In the genomic region with DNA sequence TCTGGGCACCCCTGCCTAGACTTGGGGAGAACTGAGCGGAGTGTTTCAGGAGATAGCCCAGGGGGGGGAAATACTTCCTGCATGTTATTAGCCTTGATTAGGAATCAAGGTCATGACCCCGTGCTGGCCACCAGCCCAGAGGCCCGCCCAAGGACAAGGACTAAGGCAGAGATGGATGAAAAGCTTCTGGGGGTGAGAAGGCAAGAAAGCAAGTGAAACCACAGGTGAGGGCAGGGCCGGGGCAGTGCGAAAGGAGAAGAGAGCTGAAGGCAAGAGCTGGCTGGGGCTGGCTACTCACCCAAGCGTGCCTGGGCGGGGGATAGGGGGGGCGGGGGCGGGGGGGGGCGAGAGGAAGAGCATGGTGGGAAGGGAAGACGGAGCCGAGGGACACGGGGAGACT, we compare ENCODE assay signal across 11 mouse cellular contexts.
A peak's percentile ranks its signal among the peaks of the same experiment; 100 is the strongest.
DNase-seq lines count a peak whose midpoint lies in the region; ATAC-seq and TF ChIP-seq lines count a peak whose summit lies in the region.
"Had no signal": no experiment of that assay in that cellular context is flagged by ENCODE, and none has a peak within 500 bp of the region (broad histone marks: within the 10 kb centered on the region; RNA-seq: fewer than 3 reads in every experiment).

No protein-coding gene starts in this region.

- no peak for ATAC-seq in heart, embryonic 12.5 days (ENCODE audit: insufficient number of reproducible peaks, low FRiP score)
- ATAC-seq in lung, embryonic 16.5 days (ENCODE audit: low read depth): 0 out of 2 replicates have a peak, but pooled peaks have one; percentile 28
- no peak for ATAC-seq in lung, postnatal 0 days
- no peak for ATAC-seq in liver, embryonic 15.5 days (ENCODE audit: insufficient read depth)

- intact Hi-C loops in heart, adult 2 months (cut with DNase I): no loop called here

- TF ChIP-seq CTCF in heart, adult 2 months (IDR thresholded peaks at IDR 0.05): no peak
- no peak for TF ChIP-seq CTCF in lung, postnatal 0 days (IDR thresholded peaks at IDR 0.05)

- H3K36me3 ChIP-seq in heart, embryonic 12.5 days: no peaks in the 10 kb centered on the region
- no peaks in the 10 kb centered on the region for H3K36me3 ChIP-seq in heart, adult 2 months (ENCODE audit: control insufficient read depth, insufficient read depth, low read length)
- no peaks in the 10 kb centered on the region for H3K36me3 ChIP-seq in lung, embryonic 16.5 days (ENCODE audit: control insufficient read depth, insufficient read depth, low read length)
- H3K36me3 ChIP-seq in lung, postnatal 0 days (ENCODE audit: insufficient read depth, low read length): no peaks in the 10 kb centered on the region
- H3K36me3 ChIP-seq in liver, embryonic 15.5 days (replicated peaks): no peaks in the 10 kb centered on the region
- H3K36me3 ChIP-seq: midbrain, embryonic 12.5 days had no signal

- H3K4me2 ChIP-seq in heart, embryonic 12.5 days: peak overlapping the region; percentile 46
- no peak overlapping the region for H3K4me2 ChIP-seq in lung, embryonic 16.5 days (ENCODE audit: low read depth, low read length)
- no peak overlapping the region for H3K4me2 ChIP-seq in lung, postnatal 0 days (replicated peaks; ENCODE audit: low read depth, low read length)
- peak overlapping the region; percentile 52 for H3K4me2 ChIP-seq in liver, embryonic 15.5 days
- H3K4me2 ChIP-seq: midbrain, embryonic 12.5 days had no signal

- 0 out of 2 replicates have a peak overlapping the region, but pooled peaks have one; percentile 7 for H3K9ac ChIP-seq in heart, embryonic 12.5 days
- H3K9ac ChIP-seq in heart, adult 2 months (ENCODE audit: low read depth, low read length): no peak overlapping the region
- no peak overlapping the region for H3K9ac ChIP-seq in lung, embryonic 16.5 days (ENCODE audit: low read length)
- no peak overlapping the region for H3K9ac ChIP-seq in lung, postnatal 0 days (replicated peaks; ENCODE audit: low read depth)
- H3K9ac ChIP-seq in liver, embryonic 15.5 days: no peak overlapping the region
- H3K9ac ChIP-seq: midbrain, embryonic 12.5 days had no signal

- DNase-seq in heart, adult 2 months: no peak
- DNase-seq in lung, postnatal 0 days (ENCODE audit: low spot score): no peak
- DNase-seq in R1 (ENCODE audit: low read depth, low spot score): peak; percentile 46
- no peak for DNase-seq in gastrocnemius, adult 18-20 months (ENCODE audit: low spot score)
- no peak for DNase-seq in gastrocnemius, postnatal 4 days (ENCODE audit: low spot score in 2 of 2)
- DNase-seq: cerebellum, postnatal 14 days; gastrocnemius, adult 2 months had no signal

- H3K27ac ChIP-seq in heart, embryonic 12.5 days (ENCODE audit: poor library complexity, severe bottlenecking): no peak overlapping the region
- no peak overlapping the region for H3K27ac ChIP-seq in heart, adult 2 months
- H3K27ac ChIP-seq in lung, embryonic 16.5 days (ENCODE audit: low read length): no peak overlapping the region
- H3K27ac ChIP-seq in lung, postnatal 0 days (ENCODE audit: low read length): no peak overlapping the region
- no peak overlapping the region for H3K27ac ChIP-seq in liver, embryonic 15.5 days (replicated peaks)
- H3K27ac ChIP-seq: gastrocnemius, adult 2 months; midbrain, embryonic 12.5 days had no signal

- H3K4me1 ChIP-seq in heart, embryonic 12.5 days (replicated peaks): peaks cover 24% of the 10 kb centered on the region
- no peaks in the 10 kb centered on the region for H3K4me1 ChIP-seq in heart, adult 2 months (ENCODE audit: control insufficient read depth, insufficient read depth, low read length)
- H3K4me1 ChIP-seq in lung, embryonic 16.5 days (replicated peaks; ENCODE audit: control insufficient read depth, insufficient read depth, low read length): 0 out of 2 replicates have a peak, but pooled peaks cover 2% of the 10 kb centered on the region
- no peaks in the 10 kb centered on the region for H3K4me1 ChIP-seq in lung, postnatal 0 days (ENCODE audit: insufficient read depth, low read depth, low read length)
- H3K4me1 ChIP-seq in liver, embryonic 15.5 days (replicated peaks): peaks cover 26% of the 10 kb centered on the region

- TF ChIP-seq POLR2A in heart, adult 2 months (IDR thresholded peaks at IDR 0.05; ENCODE audit: insufficient read depth, low read depth, low read length): no peak

- no peaks in the 10 kb centered on the region for H3K79me2 ChIP-seq in heart, adult 2 months (replicated peaks; ENCODE audit: control insufficient read depth, insufficient read depth, low read length)

- no peak overlapping the region for H3K4me3 ChIP-seq in heart, embryonic 12.5 days
- no peak overlapping the region for H3K4me3 ChIP-seq in heart, adult 2 months
- no peak overlapping the region for H3K4me3 ChIP-seq in lung, embryonic 16.5 days (ENCODE audit: low read length)
- H3K4me3 ChIP-seq in lung, postnatal 0 days (ENCODE audit: low read depth, low read length): no peak overlapping the region
- H3K4me3 ChIP-seq in liver, embryonic 15.5 days (replicated peaks): no peak overlapping the region; the same call in 1 of the 2 replicates
- H3K4me3 ChIP-seq: gastrocnemius, adult 2 months; midbrain, embryonic 12.5 days had no signal

- TF ChIP-seq EP300 in heart, adult 2 months (IDR thresholded peaks at IDR 0.05; ENCODE audit: insufficient read depth, low read depth, low read length): no peak
- no peak for TF ChIP-seq EP300 in lung, postnatal 0 days (IDR thresholded peaks at IDR 0.05)

- peaks cover 48% of the 10 kb centered on the region for H3K27me3 ChIP-seq in heart, embryonic 12.5 days (replicated peaks)
- peaks cover under 1% of the 10 kb centered on the region; the same call in 1 of the 2 replicates for H3K27me3 ChIP-seq in heart, adult 2 months (ENCODE audit: control insufficient read depth, insufficient read depth, low read length)
- peaks cover 4% of the 10 kb centered on the region; the same call in 1 of the 2 replicates for H3K27me3 ChIP-seq in lung, embryonic 16.5 days (ENCODE audit: control insufficient read depth, insufficient read depth, low read depth, low read length)
- H3K27me3 ChIP-seq in lung, postnatal 0 days (replicated peaks; ENCODE audit: insufficient read depth, low read length): 0 out of 2 replicates have a peak, but pooled peaks cover 2% of the 10 kb centered on the region
- H3K27me3 ChIP-seq in liver, embryonic 15.5 days: peaks cover 46% of the 10 kb centered on the region

- 15% methylated on average over 12 of the region's 13 CpGs for WGBS in heart, embryonic 12.5 days
- 24% methylated on average over 11 of the region's 13 CpGs for WGBS in heart, adult 2 months
- WGBS in lung, embryonic 16.5 days: 8% methylated on average over 11 of the region's 13 CpGs
- 9% methylated on average over 9 of the region's 13 CpGs for WGBS in lung, postnatal 0 days
- 23% methylated on average over 13 of the region's 13 CpGs for WGBS in liver, embryonic 15.5 days (ENCODE audit: insufficient replicate concordance)

- no peaks in the 10 kb centered on the region for H3K9me3 ChIP-seq in heart, embryonic 12.5 days (replicated peaks)
- no peaks in the 10 kb centered on the region for H3K9me3 ChIP-seq in lung, embryonic 16.5 days (ENCODE audit: control insufficient read depth, low read length)
- H3K9me3 ChIP-seq in lung, postnatal 0 days (ENCODE audit: low read length): no peaks in the 10 kb centered on the region
- no peaks in the 10 kb centered on the region for H3K9me3 ChIP-seq in liver, embryonic 15.5 days (replicated peaks)
- H3K9me3 ChIP-seq: midbrain, embryonic 12.5 days had no signal

Comparison
In these comparisons a context has a peak if more than half of its experiments do, and no peak if none do; other contexts are left out.
1. H3K4me2 ChIP-seq: peak in heart, embryonic 12.5 days (single experiment) and liver, embryonic 15.5 days (single experiment); none in lung, embryonic 16.5 days (single experiment) and lung, postnatal 0 days (single experiment).